Mouse (Mus musculus) lung, postnatal 36 days (tissue): ENCODE data around the gene Bcor.

Experiments used
- DNase-seq: peaks from one replicate; pipeline ENCODE4 v3.0.0; 2022; ENCODE audit warnings: mixed read lengths

Gene Bcor

GRCm38 (mm10) chrX:12062121-12062931 is 97.8 kb downstream of the Bcor start:
- DNase-seq = no peak

- DNase-seq = no peak
Observed at GRCm38 (mm10) chrX:12060848-12061247, 99.3 kb downstream of the Bcor start.

- DNase-seq = no peak
Observed at GRCm38 (mm10) chrX:12057210-12057609, 102.9 kb downstream of the Bcor start.

- DNase-seq = peak; percentile 64
Observed at GRCm38 (mm10) chrX:12053315-12053914, 106.7 kb downstream of the Bcor start.

- no peak for DNase-seq
Observed at GRCm38 (mm10) chrX:12052651-12053050, 107.5 kb downstream of the Bcor start.

GRCm38 (mm10) chrX:12048721-12049120 is 111.4 kb downstream of the Bcor start:
- no peak for DNase-seq

GRCm38 (mm10) chrX:12048166-12048565 is 112.0 kb downstream of the Bcor start:
- DNase-seq = no peak

GRCm38 (mm10) chrX:12047223-12047911 is 112.8 kb downstream of the Bcor start:
- DNase-seq = no peak

- no peak for DNase-seq
Observed at GRCm38 (mm10) chrX:12046676-12047075, 113.5 kb downstream of the Bcor start.

- DNase-seq = no peak
Observed at GRCm38 (mm10) chrX:12043352-12043751, 116.8 kb downstream of the Bcor start.

GRCm38 (mm10) chrX:12041453-12041852 is 118.7 kb downstream of the Bcor start:
- no peak for DNase-seq

- peak; percentile 39 for DNase-seq
Observed at GRCm38 (mm10) chrX:12014726-12015464, 145.3 kb downstream of the Bcor start.

- DNase-seq = no peak
Observed at GRCm38 (mm10) chrX:12010660-12011059, 149.5 kb downstream of the Bcor start.

- no peak for DNase-seq
Observed at GRCm38 (mm10) chrX:12009046-12009445, 151.1 kb downstream of the Bcor start.

GRCm38 (mm10) chrX:12007832-12008540 is 152.2 kb downstream of the Bcor start:
- DNase-seq = no peak

- peak; percentile 78 for DNase-seq
Observed at GRCm38 (mm10) chrX:12006882-12007753, 153.0 kb downstream of the Bcor start.

GRCm38 (mm10) chrX:12006031-12006881 is 153.9 kb downstream of the Bcor start:
- peak; percentile 74 for DNase-seq

- DNase-seq = peak; percentile 55
Observed at GRCm38 (mm10) chrX:12005181-12006030, 154.7 kb downstream of the Bcor start.

- peak; percentile 37 for DNase-seq
Observed at GRCm38 (mm10) chrX:12004416-12004815, 155.7 kb downstream of the Bcor start.
